Mouse (Mus musculus): ENCODE results near the gene Mrps17.

GRCm38 (mm10) chr5:129715326-129715861 lies at the start of gene Mrps17:
- TF ChIP-seq CTCF (IDR thresholded peaks at IDR 0.05; ENCODE audit: control insufficient read depth, insufficient read depth, insufficient read length) = no peak
- no peak for TF ChIP-seq CEBPB (IDR thresholded peaks at IDR 0.05; ENCODE audit: low read depth)
- no peak for TF ChIP-seq USF1 (IDR thresholded peaks at IDR 0.05; ENCODE audit: low read depth)
- TF ChIP-seq MAX (IDR thresholded peaks at IDR 0.05) = no peak

Measured in C2C12 (cell line).